ENCODE assay signal across 7 mouse cellular contexts in the genomic region with DNA sequence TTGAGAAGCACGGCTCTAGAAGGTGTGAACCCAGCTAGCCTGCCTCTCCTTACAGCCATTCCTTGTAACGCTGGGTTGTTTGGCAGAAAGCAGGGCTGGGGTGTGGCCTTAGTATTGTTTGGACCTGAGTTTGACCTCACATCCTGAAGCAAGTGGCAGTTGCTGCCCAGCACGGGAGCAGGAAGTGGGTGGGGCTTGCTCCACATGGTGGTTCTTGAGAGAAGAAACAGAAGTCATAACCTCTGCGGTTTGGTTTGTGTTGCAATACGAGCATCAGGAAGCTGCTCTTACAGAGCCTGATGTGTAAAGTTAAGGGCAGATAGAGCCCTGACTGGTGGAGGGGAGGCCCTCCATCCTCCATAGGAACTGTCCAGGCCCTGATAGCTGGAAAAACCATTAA. TPM values are rescaled to one million over a fixed set of nuclear protein-coding genes. Genes with fewer than 3 reads are reported as not detected.
DNase-seq lines count a peak whose midpoint lies in the region; ATAC-seq and TF ChIP-seq lines count a peak whose summit lies in the region.

No protein-coding gene starts in this region.

- H3K36me3 ChIP-seq in CH12.LX (replicated peaks in 1 of 2; ENCODE audit: control insufficient read depth in 1 of 2, insufficient read depth in 1 of 2, low read length in 1 of 2) = no peaks in the 10 kb centered on the region
- no peaks in the 10 kb centered on the region for H3K36me3 ChIP-seq in midbrain, embryonic 11.5 days (ENCODE audit: control insufficient read depth, insufficient read depth, low read length)

- peak overlapping the region; percentile 84 for H3K27ac ChIP-seq in CH12.LX (ENCODE audit: insufficient read depth, low read depth)
- no peak overlapping the region for H3K27ac ChIP-seq in midbrain, embryonic 11.5 days (ENCODE audit: low read depth, low read length)

- 61% methylated on average over 5 of the region's 5 CpGs for WGBS in midbrain, embryonic 11.5 days

- peak; percentile 91 for DNase-seq in CH12.LX (ENCODE audit: extremely low read depth)
- DNase-seq in adipocyte (ENCODE audit: low spot score) = peak; percentile 88
- DNase-seq in gastrocnemius, postnatal 14 days = peak; percentile 76
- DNase-seq in kidney, adult 8-10 months = peak; percentile 80 to 82
- peak; percentile 88 for DNase-seq in lung, postnatal 14 days
- DNase-seq in thymus, adult 18-20 months = peak; percentile 86 to 94
- DNase-seq in midbrain, embryonic 11.5 days (ENCODE audit: low spot score, missing footprints) = no peak

- H3K27me3 ChIP-seq in CH12.LX (replicated peaks) = no peaks in the 10 kb centered on the region
- no peaks in the 10 kb centered on the region for H3K27me3 ChIP-seq in midbrain, embryonic 11.5 days (ENCODE audit: control insufficient read depth, insufficient read depth, low read length)

- no peak overlapping the region; the same call in 1 of the 2 replicates for H3K4me2 ChIP-seq in CH12.LX (ENCODE audit: insufficient read depth, low read depth, poor library complexity, severe bottlenecking)
- H3K4me2 ChIP-seq in midbrain, embryonic 11.5 days = no peak overlapping the region

- no peak for TF ChIP-seq RAD21 in CH12.LX (IDR thresholded peaks at IDR 0.05; ENCODE audit: low read depth, low read length)

- H3K9ac ChIP-seq in CH12.LX (ENCODE audit: insufficient read depth, low read depth) = no peak overlapping the region
- H3K9ac ChIP-seq in midbrain, embryonic 11.5 days (ENCODE audit: low read length) = no peak overlapping the region

- TF ChIP-seq POLR2A in CH12.LX (IDR thresholded peaks at IDR 0.05; ENCODE audit: low read depth, low read length) = peak; percentile 70

- H3K79me2 ChIP-seq in CH12.LX (replicated peaks; ENCODE audit: control insufficient read depth, extremely low read depth, insufficient read depth, poor library complexity, severe bottlenecking) = no peaks in the 10 kb centered on the region

- in situ Hi-C loops in CH12.LX (cut with MboI; ENCODE audit: low pct_ligation_motif_present, low pct_unique_long_range_greater_than_20kb, low sequenced_read_pairs) = no loop called here

- TF ChIP-seq EP300 in CH12.LX (IDR thresholded peaks at IDR 0.05; ENCODE audit: low read length) = peak; percentile 45; the same call in 1 of the 2 replicates

- intact Hi-C loops in gastrocnemius, postnatal 14 days (cut with DNase I; ENCODE audit: low total_unique reads) = no loop called here

- no peak overlapping the region for H3K4me3 ChIP-seq in CH12.LX (replicated peaks in 1 of 3; ENCODE audit: low read depth in 2 of 3, low read length in 2 of 3, poor library complexity in 1 of 3)
- no peak overlapping the region for H3K4me3 ChIP-seq in midbrain, embryonic 11.5 days (ENCODE audit: low read depth, low read length)

- TF ChIP-seq CTCF in CH12.LX (conservative IDR thresholded peaks at IDR 0.05 in 1 of 2, IDR thresholded peaks at IDR 0.05 in 1 of 2; ENCODE audit: low read depth in 2 of 2, low read length in 2 of 2) = no peak

- dilution Hi-C loops in CH12.LX (cut with MboI; ENCODE audit: extremely low pct_ligation_motif_present, extremely low pct_unique_long_range_greater_than_20kb, low sequenced_read_pairs) = no loop called here

- no peak for ATAC-seq in midbrain, embryonic 11.5 days (ENCODE audit: low FRiP score)

- H3K9me3 ChIP-seq in CH12.LX (replicated peaks; ENCODE audit: low read length) = peaks cover 6% of the 10 kb centered on the region
- no peaks in the 10 kb centered on the region for H3K9me3 ChIP-seq in midbrain, embryonic 11.5 days (ENCODE audit: control insufficient read depth, low read length)

- peaks cover 3 to 32% of the 10 kb centered on the region in 2 experiments for H3K4me1 ChIP-seq in CH12.LX (ENCODE audit: control insufficient read depth in 1 of 2, insufficient read depth in 2 of 2)
- H3K4me1 ChIP-seq in midbrain, embryonic 11.5 days (ENCODE audit: control insufficient read depth, insufficient read depth, low read length) = no peaks in the 10 kb centered on the region

TF ChIP-seq in CH12.LX, 34 proteins besides CTCF, POLR2A, EP300 and RAD21:
- TF ChIP-seq USF2 (conservative IDR thresholded peaks at IDR 0.05; ENCODE audit: low read depth, low read length) (no peak), PAX5 (IDR thresholded peaks at IDR 0.05; ENCODE audit: low read length) (no peak), CHD2 (IDR thresholded peaks at IDR 0.05; ENCODE audit: low read length) (no peak), MXI1 (IDR thresholded peaks at IDR 0.05; ENCODE audit: low read depth, low read length) (peak; percentile 52; the same call in 1 of the 2 replicates), ZKSCAN1 (IDR thresholded peaks at IDR 0.05; ENCODE audit: borderline replicate concordance, low read depth, low read length) (no peak), E2F4 (IDR thresholded peaks at IDR 0.05; ENCODE audit: insufficient replicate concordance, low read depth, low read length) (0 out of 2 replicates have a peak, but pooled peaks have one; percentile 33), MYC (IDR thresholded peaks at IDR 0.05; ENCODE audit: low read depth, low read length) (peak; percentile 97), JUN (IDR thresholded peaks at IDR 0.05; ENCODE audit: insufficient read depth, low read depth, low read length) (no peak), KAT2A (IDR thresholded peaks at IDR 0.05; ENCODE audit: insufficient replicate concordance, low read length) (no peak), ZC3H11A (IDR thresholded peaks at IDR 0.05; ENCODE audit: low read depth, low read length) (no peak), MAZ (IDR thresholded peaks at IDR 0.05; ENCODE audit: low read depth, low read length) (no peak; the same call in 1 of the 2 replicates), JUND (conservative IDR thresholded peaks at IDR 0.05; ENCODE audit: low read depth, low read length) (0 out of 2 replicates have a peak, but pooled peaks have one; percentile 20), NELFE (IDR thresholded peaks at IDR 0.05; ENCODE audit: low read depth, low read length) (peak; percentile 51; the same call in 1 of the 2 replicates), SIN3A (IDR thresholded peaks at IDR 0.05; ENCODE audit: low read length) (peak; percentile 66), SMC3 (IDR thresholded peaks at IDR 0.05; ENCODE audit: low read depth, low read length) (no peak), UBTF (IDR thresholded peaks at IDR 0.05; ENCODE audit: low read depth, low read length) (no peak), ELF1 (IDR thresholded peaks at IDR 0.05; ENCODE audit: low read depth, low read length) (peak; percentile 86), CHD1 (IDR thresholded peaks at IDR 0.05; ENCODE audit: low read depth, low read length) (no peak), NRF1 (IDR thresholded peaks at IDR 0.05; ENCODE audit: low read depth, low read length) (no peak), IRF4 (IDR thresholded peaks at IDR 0.05; ENCODE audit: low read depth, low read length) (peak; percentile 57; the same call in 1 of the 2 replicates), TCF12 (IDR thresholded peaks at IDR 0.05; ENCODE audit: low read depth, low read length) (peak; percentile 65), RCOR1 (conservative IDR thresholded peaks at IDR 0.05; ENCODE audit: low read depth, low read length) (0 out of 2 replicates have a peak, but pooled peaks have one; percentile 54), ETS1 (conservative IDR thresholded peaks at IDR 0.05; ENCODE audit: low read depth, low read length) (peak; percentile 82), ZNF384 (IDR thresholded peaks at IDR 0.05; ENCODE audit: low read depth, low read length) (no peak), POLR2AphosphoS2 (IDR thresholded peaks at IDR 0.05; ENCODE audit: low read depth, low read length) (peak; percentile 38; the same call in 1 of the 2 replicates), MEF2A (IDR thresholded peaks at IDR 0.05; ENCODE audit: borderline replicate concordance, low read depth, low read length) (peak; percentile 53; the same call in 1 of the 2 replicates), HCFC1 (IDR thresholded peaks at IDR 0.05; ENCODE audit: low read depth, low read length) (no peak; the same call in 1 of the 2 replicates), BHLHE40 (IDR thresholded peaks at IDR 0.05; ENCODE audit: low read depth, low read length) (peak; percentile 99), TBP (conservative IDR thresholded peaks at IDR 0.05; ENCODE audit: low read depth, low read length) (peak; percentile 60; the same call in 1 of the 2 replicates), MAX (IDR thresholded peaks at IDR 0.05; ENCODE audit: low read length) (peak; percentile 94), ZMIZ1 (IDR thresholded peaks at IDR 0.05; ENCODE audit: low read depth, low read length) (peak; percentile 49; the same call in 1 of the 2 replicates), USF1 (IDR thresholded peaks at IDR 0.05; ENCODE audit: low read depth, low read length) (no peak), MAFK (IDR thresholded peaks at IDR 0.05; ENCODE audit: insufficient replicate concordance, low read length) (0 out of 2 replicates have a peak, but pooled peaks have one; percentile 18), GABPA (IDR thresholded peaks at IDR 0.05; ENCODE audit: insufficient replicate concordance, low read depth, low read length) (no peak)
TF ChIP-seq in CH12.LX: peak in this region for 18.

RNA-seq across cellular contexts. Expression of a gene that starts 17.8 kb away (rescaled TPM):
- 113 and 133 TPM in 2 replicates for total RNA-seq in CH12.LX (2012; rRNA removed)
- 136 and 142 TPM in 2 replicates for total RNA-seq in CH12.LX (2014; rRNA removed)
- 78.4 and 79.1 TPM in 2 replicates for polyA plus RNA-seq in CH12.LX (2012; ENCODE audit: insufficient read length, low read depth)
- total RNA-seq in gastrocnemius, postnatal 14 days (2021) = 10 to 100 TPM; 24.6 to 26.8 TPM
- 208 and 230 TPM in 2 replicates for polyA plus RNA-seq in midbrain, embryonic 11.5 days (2014; fragmentation: Nextera tagmentation; extraction: Ambion mirVana)

Comparison
In these comparisons a context has a peak if more than half of its experiments do, and no peak if none do; other contexts are left out.
1. RNA of a gene that starts 17.8 kb away (total RNA-seq): 113 to 142 TPM in CH12.LX; 24.6 to 26.8 TPM in gastrocnemius, postnatal 14 days; every median in the first group is over 4 times any median in the second.